Mouse (Mus musculus) thymus, adult 2 months (tissue): ENCODE results near the gene Alg1. TPM values are rescaled to one million over a fixed set of nuclear protein-coding genes. Genes with fewer than 3 reads are reported as not detected.

Experiments
- DNase-seq: peaks from one replicate; pipeline ENCODE4 v3.0.0; 2021
- H3K27ac ChIP-seq: fragments of 200-500 bp; 2 replicates; pipeline ENCODE4 v1.5.1; 2012; ENCODE audit warnings: low read length, control low read depth; ENCODE audit not compliant: control insufficient read depth, insufficient read depth
- H3K27me3 ChIP-seq: fragments of 200-500 bp; 2 replicates; pipeline ENCODE4 v1.6.1; 2012; ENCODE audit warnings: mild to moderate bottlenecking, low read length, moderate library complexity, mixed read lengths; ENCODE audit not compliant: control insufficient read depth, insufficient read depth
- H3K36me3 ChIP-seq: fragments of 200-500 bp; 2 replicates; pipeline ENCODE4 v1.6.1; 2012; ENCODE audit warnings: mild to moderate bottlenecking, low read length, moderate library complexity; ENCODE audit not compliant: control insufficient read depth, insufficient read depth
- H3K4me1 ChIP-seq: fragments of 200-500 bp; replicated peaks from 2 replicates; pipeline ENCODE4 v1.6.1; 2012; ENCODE audit warnings: low read length; ENCODE audit not compliant: control insufficient read depth, insufficient read depth
- H3K4me3 ChIP-seq: fragments of 200-500 bp; 2 replicates; pipeline ENCODE4 v1.5.1; 2012; ENCODE audit warnings: mild to moderate bottlenecking, low read length, control low read depth, moderate library complexity; ENCODE audit not compliant: control insufficient read depth, insufficient read depth
- CTCF ChIP-seq: fragments of 200-500 bp; IDR thresholded peaks from 2 replicates; pipeline ENCODE4 v1.5.1; 2012; ENCODE audit warnings: mild to moderate bottlenecking, control low read depth, low read length, moderate library complexity, borderline replicate concordance; ENCODE audit not compliant: control insufficient read depth, poor library complexity, insufficient read depth; ENCODE audit errors: extremely low read depth
- POLR2A ChIP-seq: fragments of 200-500 bp; IDR thresholded peaks from 2 replicates; pipeline ENCODE4 v1.6.1; 2012; ENCODE audit warnings: mild to moderate bottlenecking, low read length, control low read depth, moderate library complexity; ENCODE audit not compliant: control insufficient read depth, poor library complexity, insufficient read depth; ENCODE audit errors: extremely low read depth
- WGBS: fragments of 180-500 bp; shearing (Covaris S2); methylation state at CpG from one replicate; pipeline ENCODE4 v1.1.7; 2018; 5-methylcytosine and 5-hydroxymethylcytosine counted together
- polyA plus RNA-seq: library from polyadenylated mRNA; depleted of rRNA; stranded (reverse); fragments of >200 nt; gene quantifications from 2 replicates; pipeline ENCODE4 v1.2.3, GENCODE M21; 2012; rRNA removed

Alg1 gene
- 61.7 and 71.7 TPM in 2 replicates for polyA plus RNA-seq

DNA sequence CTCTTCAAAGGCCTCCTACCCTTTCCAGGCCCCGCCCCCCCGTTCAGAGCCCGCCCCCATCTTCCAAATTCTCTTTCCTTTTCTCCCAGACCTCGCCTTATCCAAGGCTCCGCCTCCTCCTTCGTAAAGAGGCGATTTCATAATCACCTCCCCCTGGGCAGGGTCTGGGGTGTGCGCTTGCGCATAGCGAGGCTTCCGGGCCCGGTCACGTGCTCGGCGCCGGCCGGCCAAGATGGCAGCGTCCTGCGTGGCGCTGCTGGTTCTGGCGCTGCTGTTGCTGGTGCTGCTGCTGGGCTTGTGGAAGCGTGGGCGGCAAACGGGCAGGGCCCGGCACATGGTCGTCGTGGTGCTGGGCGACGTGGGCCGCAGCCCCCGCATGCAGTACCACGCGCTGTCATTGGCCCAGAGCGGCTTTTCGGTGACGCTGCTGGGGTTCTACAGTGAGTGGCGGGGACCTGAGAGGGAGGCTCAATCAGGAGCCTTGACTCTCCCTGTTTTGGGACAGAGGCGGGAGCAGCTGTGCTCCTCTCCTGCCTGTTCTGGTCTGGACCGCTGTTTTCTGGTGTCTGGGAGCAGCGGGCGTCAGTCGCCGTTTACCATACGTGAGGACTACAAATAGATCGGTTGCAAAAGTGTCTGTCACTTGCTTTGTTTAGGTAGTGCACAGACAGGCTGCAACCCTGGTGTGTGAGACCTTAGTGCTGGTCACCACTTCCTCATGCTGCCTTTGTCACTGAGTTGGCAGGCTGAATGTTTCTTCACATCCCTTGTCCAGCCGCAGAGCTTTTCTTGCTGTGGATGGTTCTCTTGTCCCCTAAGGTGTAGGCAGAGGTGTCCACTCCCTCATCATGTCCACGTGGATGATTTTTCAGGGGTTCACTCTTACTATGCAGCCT, at the start of gene Alg1:
Alg1 (plus strand) TSS at position 204 of the 896 bp plus-strand sequence.
- H3K36me3 ChIP-seq: no peaks in the 10 kb centered on the region
- peak; percentile 91 for DNase-seq
- H3K4me3 ChIP-seq: peak within 1 kb of the TSS; percentile 80
- TF ChIP-seq CTCF: peak; percentile 40; the same call in 1 of the 2 replicates
- TF ChIP-seq POLR2A: peak; percentile 97
- no peak within 1 kb of the TSS for H3K27ac ChIP-seq
- H3K27me3 ChIP-seq: no peaks in the 10 kb centered on the region
- peaks cover 4% of the 10 kb centered on the region for H3K4me1 ChIP-seq
- whole genome bisulfite sequencing: 2% methylated on average over 47 of the region's 47 CpGs

DNA sequence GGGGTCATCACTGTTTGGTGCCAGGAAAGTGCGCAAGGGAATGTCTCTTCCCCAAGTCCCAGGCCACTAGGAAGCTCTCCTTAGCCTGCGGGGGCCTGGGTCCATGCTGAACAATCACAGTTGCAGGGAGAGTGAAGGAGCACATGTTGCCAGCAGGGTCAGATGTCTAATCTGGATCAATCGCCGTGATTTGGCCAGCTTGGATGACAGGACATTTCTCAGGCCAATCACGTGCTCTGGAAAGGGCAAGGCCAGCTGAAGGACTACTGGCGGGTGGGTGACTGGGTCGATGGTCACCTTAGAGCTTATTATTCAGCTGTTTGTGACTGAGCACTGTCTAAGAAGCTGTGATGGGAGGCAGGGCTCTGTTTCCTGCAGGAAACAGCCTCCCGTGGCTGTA, 49.3 kb upstream of the Alg1 start:
- H3K4me1 ChIP-seq: no peaks in the 10 kb centered on the region
- 53% methylated on average over 8 of the region's 8 CpGs for WGBS

DNA sequence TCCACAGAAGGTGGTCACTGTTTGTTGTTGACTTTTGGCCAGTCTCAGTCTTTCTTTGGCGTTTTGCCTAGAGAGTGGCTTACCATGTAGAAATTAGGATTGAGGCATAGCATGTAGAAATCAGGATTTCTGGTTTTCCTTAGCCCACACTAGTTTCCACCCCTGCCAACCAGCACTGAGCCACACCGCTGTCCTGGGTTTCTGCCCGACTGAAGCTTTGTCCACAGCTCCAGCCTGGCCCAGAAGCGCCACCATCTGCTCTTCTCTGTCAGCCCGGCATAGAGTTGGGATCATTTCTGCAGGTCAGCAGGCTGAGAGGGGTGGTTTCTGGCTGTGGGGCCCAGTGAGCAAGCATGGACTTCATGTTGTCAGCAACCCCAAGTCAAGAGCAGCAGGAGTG, 48.5 kb upstream of the Alg1 start:
- Histone ChIP-seq H3K27ac (no peak overlapping the region), H3K36me3 (no peaks in the 10 kb centered on the region), H3K4me3 (no peak overlapping the region), H3K27me3 (no peaks in the 10 kb centered on the region), H3K4me1 (no peaks in the 10 kb centered on the region)
- WGBS: 88% methylated on average over 5 of the region's 5 CpGs
- no peak for DNase-seq
- TF ChIP-seq CTCF: no peak
- no peak for TF ChIP-seq POLR2A

More for the DNA sequence above, 49.3 kb upstream of the Alg1 start:
- H3K36me3 ChIP-seq: no peaks in the 10 kb centered on the region
- H3K27ac ChIP-seq: no peak overlapping the region
- TF ChIP-seq POLR2A: no peak
- TF ChIP-seq CTCF: no peak
- DNase-seq: no peak
- no peak overlapping the region for H3K4me3 ChIP-seq
- H3K27me3 ChIP-seq: no peaks in the 10 kb centered on the region

DNA sequence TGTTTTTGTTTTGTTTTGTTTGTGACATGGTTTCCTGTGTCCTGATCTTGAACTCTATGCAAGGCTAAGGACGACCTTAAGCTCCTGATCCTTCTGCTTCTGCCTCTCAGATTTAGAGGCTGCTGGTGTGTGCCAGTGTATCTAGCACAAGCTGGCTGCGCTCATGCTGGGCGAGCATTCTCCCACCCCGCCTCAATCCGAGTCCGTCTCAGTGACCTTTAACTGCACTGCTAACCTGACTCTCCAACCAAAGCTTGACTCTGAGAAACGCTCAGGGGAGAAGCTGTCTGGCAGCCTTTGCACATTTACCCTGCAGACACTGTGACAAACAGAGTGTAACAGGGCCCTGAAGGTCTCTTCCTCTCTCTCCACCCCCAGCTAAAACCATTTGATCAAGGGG, 47.7 kb upstream of the Alg1 start:
- WGBS: 82% methylated on average over 7 of the region's 7 CpGs
- no peak overlapping the region for H3K4me3 ChIP-seq
- H3K27me3 ChIP-seq: no peaks in the 10 kb centered on the region
- no peaks in the 10 kb centered on the region for H3K36me3 ChIP-seq
- TF ChIP-seq CTCF (no peak), POLR2A (no peak)
- no peak overlapping the region for H3K27ac ChIP-seq
- no peak for DNase-seq
- H3K4me1 ChIP-seq: no peaks in the 10 kb centered on the region

DNA sequence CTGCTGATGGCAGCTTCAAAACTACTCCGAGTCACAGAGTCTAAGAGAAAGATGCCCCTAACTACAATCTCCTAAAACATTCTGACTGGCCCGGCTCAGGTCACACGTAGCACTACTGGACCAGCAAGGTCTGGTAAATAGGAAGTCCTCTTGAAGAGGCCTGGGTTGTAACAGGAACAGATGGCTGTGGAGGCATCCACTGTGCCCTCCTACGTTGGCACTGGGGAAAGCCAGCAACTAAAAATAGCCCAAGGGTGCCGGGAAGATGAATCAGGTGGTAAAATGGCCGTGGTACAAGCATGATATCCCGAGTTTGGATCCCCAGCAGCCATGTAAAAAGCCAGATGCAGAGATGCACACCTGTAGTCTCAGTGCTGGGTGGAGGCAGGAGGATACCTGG, 47.2 kb upstream of the Alg1 start:
- no peak for DNase-seq
- Histone ChIP-seq H3K36me3 (no peaks in the 10 kb centered on the region), H3K27me3 (no peaks in the 10 kb centered on the region), H3K4me1 (no peaks in the 10 kb centered on the region), H3K4me3 (no peak overlapping the region), H3K27ac (no peak overlapping the region)
- 46% methylated on average over 7 of the region's 7 CpGs for WGBS
- TF ChIP-seq CTCF: no peak
- no peak for TF ChIP-seq POLR2A

DNA sequence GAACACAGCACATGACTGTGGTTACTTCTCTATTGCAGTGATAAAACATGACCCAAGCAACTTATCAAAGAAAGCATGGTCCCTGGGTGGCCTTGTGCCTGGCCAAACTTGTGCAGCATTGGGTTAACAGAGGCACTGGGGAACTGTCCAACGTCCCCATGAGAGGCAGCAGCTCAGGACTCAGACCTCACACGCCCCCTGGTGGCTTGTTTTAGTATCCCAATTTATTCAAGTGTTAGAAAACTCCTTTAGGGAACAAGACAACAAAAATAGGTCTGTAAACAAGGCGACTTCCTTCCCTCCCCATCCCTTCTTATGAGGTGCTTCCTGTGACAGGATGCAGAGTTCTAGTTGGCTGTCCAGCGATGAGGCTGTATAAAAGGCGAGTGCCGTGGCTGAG, 38.3 kb upstream of the Alg1 start:
- peak; percentile 48 for DNase-seq
- no peak overlapping the region for H3K27ac ChIP-seq
- TF ChIP-seq POLR2A (no peak), CTCF (peak; percentile 62; the same call in 1 of the 2 replicates)
- H3K27me3 ChIP-seq: no peaks in the 10 kb centered on the region
- H3K4me3 ChIP-seq: no peak overlapping the region
- 0 out of 2 replicates have a peak, but pooled peaks cover 3% of the 10 kb centered on the region for H3K36me3 ChIP-seq
- no peaks in the 10 kb centered on the region for H3K4me1 ChIP-seq
- 54% methylated on average over 6 of the region's 6 CpGs for WGBS

DNA sequence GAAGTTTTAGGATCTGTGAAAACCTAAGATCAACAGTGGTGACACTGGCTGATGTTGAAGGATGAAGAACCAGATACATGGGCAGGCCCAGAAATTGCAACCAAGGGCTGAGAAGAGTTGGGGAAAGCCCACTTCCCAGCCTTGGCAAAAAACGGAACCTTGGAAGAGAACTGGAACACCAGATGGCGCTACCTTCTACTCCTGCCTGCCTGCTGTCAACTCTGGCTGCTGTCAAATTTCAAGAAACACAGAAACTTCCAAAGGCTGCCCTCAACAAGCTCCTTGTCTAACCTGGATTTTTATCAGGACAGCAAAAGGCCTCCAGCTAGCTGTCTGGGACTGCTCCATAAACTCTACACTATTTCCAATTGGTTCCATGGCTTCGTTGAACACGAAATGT, 30.7 kb upstream of the Alg1 start:
- Histone ChIP-seq H3K27ac (peak overlapping the region; percentile 33; the same call in 1 of the 2 replicates), H3K4me1 (peaks cover 4% of the 10 kb centered on the region; the same call in 1 of the 2 replicates), H3K27me3 (no peaks in the 10 kb centered on the region), H3K4me3 (peak overlapping the region; percentile 80), H3K36me3 (no peaks in the 10 kb centered on the region)
- TF ChIP-seq POLR2A (no peak), CTCF (no peak)
- whole genome bisulfite sequencing: 11% methylated on average over 4 of the region's 4 CpGs
- DNase-seq: peak; percentile 44
